Mouse (Mus musculus) embryonic fibroblast, embryonic 13.5 days (primary cell): ENCODE measurements around the gene Slc30a7.

Source experiments
- CTCF ChIP-seq: IDR thresholded peaks from 2 replicates; pipeline ENCODE4 v1.5.1; 2011; ENCODE audit warnings: mild to moderate bottlenecking, control low read depth, low read length, moderate library complexity, borderline replicate concordance; ENCODE audit not compliant: insufficient read depth
- POLR2A ChIP-seq: IDR thresholded peaks from 2 replicates; pipeline ENCODE4 v1.6.1; 2011; ENCODE audit warnings: low read depth, mild to moderate bottlenecking, control low read depth, low read length, moderate library complexity

GRCm38 (mm10) chr3:115936734-115937599, 70.2 kb downstream of the Slc30a7 start:
- TF ChIP-seq CTCF (peak; percentile 76; the same call in 1 of the 2 replicates), POLR2A (no peak)
